ENCODE assay signal across 32 mouse cellular contexts in genomic region chr2:80913478-80913877, GRCm38 (mm10).
"Had no signal": no experiment of that assay in that cellular context is flagged by ENCODE, and none has a peak within 500 bp of the region (broad histone marks: within the 10 kb centered on the region; RNA-seq: fewer than 3 reads in every experiment).

No protein-coding gene starts in this region.

- H3K36me3 ChIP-seq: limb, embryonic 10.5 days; limb, embryonic 12.5 days; limb, embryonic 13.5 days; limb, embryonic 15.5 days; liver, embryonic 12.5 days; liver, embryonic 13.5 days; liver, embryonic 15.5 days; lung, embryonic 15.5 days; midbrain, embryonic 10.5 days; midbrain, embryonic 12.5 days; midbrain, embryonic 13.5 days; midbrain, embryonic 15.5 days; neural tube, embryonic 12.5 days had no signal

- H3K9me3 ChIP-seq: limb, embryonic 10.5 days; limb, embryonic 12.5 days; limb, embryonic 13.5 days; limb, embryonic 15.5 days; liver, embryonic 12.5 days; liver, embryonic 13.5 days; liver, embryonic 15.5 days; lung, embryonic 15.5 days; midbrain, embryonic 10.5 days; midbrain, embryonic 12.5 days; midbrain, embryonic 13.5 days; midbrain, embryonic 15.5 days; neural tube, embryonic 12.5 days had no signal

- DNase-seq: left cerebral cortex, postnatal 4 days; liver; liver, embryonic 13.5 days; liver, postnatal 0 days; lung, adult 18-20 months; lung, adult 2 months; lung, embryonic 14.5 days; lung, postnatal 10 days; lung, postnatal 14 days; lung, postnatal 36 days; lung, postnatal 4 days; midbrain, embryonic 14.5 days had no signal

- H3K27me3 ChIP-seq: limb, embryonic 12.5 days; limb, embryonic 13.5 days; limb, embryonic 15.5 days; liver, embryonic 12.5 days; liver, embryonic 13.5 days; liver, embryonic 15.5 days; lung, embryonic 15.5 days; megakaryocyte, embryonic 14.5 days; midbrain, embryonic 12.5 days; midbrain, embryonic 13.5 days; midbrain, embryonic 15.5 days; neural tube, embryonic 12.5 days had no signal

- H3K4me2 ChIP-seq: limb, embryonic 12.5 days; limb, embryonic 13.5 days; limb, embryonic 15.5 days; liver, embryonic 11.5 days; liver, embryonic 12.5 days; liver, embryonic 13.5 days; liver, embryonic 15.5 days; lung, embryonic 14.5 days; lung, embryonic 15.5 days; midbrain, embryonic 11.5 days; midbrain, embryonic 12.5 days; midbrain, embryonic 13.5 days; midbrain, embryonic 15.5 days; neural tube, embryonic 12.5 days had no signal

- H3K4me3 ChIP-seq: limb, embryonic 10.5 days; limb, embryonic 12.5 days; limb, embryonic 13.5 days; limb, embryonic 15.5 days; liver, embryonic 12.5 days; liver, embryonic 13.5 days; liver, embryonic 15.5 days; lung, embryonic 15.5 days; megakaryocyte, embryonic 14.5 days; midbrain, embryonic 10.5 days; midbrain, embryonic 12.5 days; midbrain, embryonic 13.5 days; midbrain, embryonic 15.5 days; myocyte; neural tube, embryonic 12.5 days had no signal

- ATAC-seq: liver, embryonic 12.5 days; liver, postnatal 0 days; lung, postnatal 0 days; midbrain, embryonic 13.5 days; midbrain, embryonic 15.5 days; midbrain, embryonic 16.5 days had no signal

- H3K4me1 ChIP-seq: limb, embryonic 10.5 days; limb, embryonic 12.5 days; limb, embryonic 13.5 days; limb, embryonic 15.5 days; liver, embryonic 12.5 days; liver, embryonic 13.5 days; liver, embryonic 15.5 days; lung, embryonic 15.5 days; megakaryocyte, embryonic 14.5 days; midbrain, embryonic 10.5 days; midbrain, embryonic 12.5 days; midbrain, embryonic 13.5 days; midbrain, embryonic 15.5 days; neural tube, embryonic 12.5 days had no signal

- H3K9ac ChIP-seq: limb, embryonic 12.5 days; limb, embryonic 13.5 days; limb, embryonic 15.5 days; liver, embryonic 12.5 days; liver, embryonic 13.5 days; liver, embryonic 14.5 days; liver, embryonic 15.5 days; liver, postnatal 0 days; lung, embryonic 14.5 days; lung, embryonic 15.5 days; midbrain, embryonic 12.5 days; midbrain, embryonic 13.5 days; midbrain, embryonic 15.5 days; neural tube, embryonic 12.5 days had no signal

- H3K27ac ChIP-seq: limb, embryonic 10.5 days; limb, embryonic 12.5 days; limb, embryonic 13.5 days; limb, embryonic 15.5 days; liver, embryonic 12.5 days; liver, embryonic 13.5 days; liver, embryonic 14.5 days; liver, embryonic 15.5 days; lung, embryonic 15.5 days; macrophage; midbrain, embryonic 10.5 days; midbrain, embryonic 12.5 days; midbrain, embryonic 13.5 days; midbrain, embryonic 15.5 days; neural tube, embryonic 12.5 days had no signal
